Mouse (Mus musculus) midbrain, embryonic 15.5 days (tissue): ENCODE measurements around the gene Glis3. TPM values are rescaled to one million over a fixed set of nuclear protein-coding genes. Genes with fewer than 3 reads are reported as not detected.

Source experiments
- ATAC-seq: fragments of 200-750 bp; cut with Nextera tagmentation; replicated peaks from 2 replicates; pipeline ENCODE4 v1.8.0; 2017; ENCODE audit warnings: moderate TSS enrichment
- H3K27ac ChIP-seq: fragments of 300-500 bp; sonication (generic); 2 replicates; pipeline ENCODE4 v1.5.1; 2015; ENCODE audit warnings: mild to moderate bottlenecking, inconsistent platforms
- H3K27me3 ChIP-seq: fragments of 300-500 bp; sonication (generic); replicated peaks from 2 replicates; pipeline ENCODE4 v1.6.1; 2015; ENCODE audit warnings: inconsistent platforms
- H3K36me3 ChIP-seq: fragments of 300-500 bp; sonication (generic); replicated peaks from 2 replicates; pipeline ENCODE4 v1.6.1; 2015; ENCODE audit warnings: inconsistent platforms
- H3K4me1 ChIP-seq: fragments of 300-500 bp; sonication (generic); 2 replicates; pipeline ENCODE4 v1.6.1; 2015; ENCODE audit warnings: inconsistent platforms
- H3K4me2 ChIP-seq: fragments of 300-500 bp; sonication (generic); 2 replicates; pipeline ENCODE4 v1.6.1; 2015; ENCODE audit warnings: inconsistent platforms, mild to moderate bottlenecking, moderate library complexity
- H3K4me3 ChIP-seq: fragments of 300-500 bp; sonication (generic); 2 replicates; pipeline ENCODE4 v1.5.1; 2015; ENCODE audit warnings: mild to moderate bottlenecking, inconsistent platforms
- H3K9ac ChIP-seq: fragments of 300-500 bp; sonication (generic); 2 replicates; pipeline ENCODE4 v1.6.1; 2015; ENCODE audit warnings: mild to moderate bottlenecking, inconsistent platforms
- H3K9me3 ChIP-seq: fragments of 300-500 bp; sonication (generic); 2 replicates; pipeline ENCODE4 v1.6.1; 2016; ENCODE audit warnings: inconsistent platforms
- WGBS: fragments of 180-500 bp; shearing (Covaris S2); methylation state at CpG from one replicate; pipeline ENCODE4 v1.1.7; 2015; ENCODE audit warnings: mixed read lengths; 5-methylcytosine and 5-hydroxymethylcytosine counted together
- polyA plus RNA-seq: library from polyadenylated mRNA; unstranded; fragments of >200 nt; fragmentation: Nextera tagmentation; extraction: Ambion mirVana; gene quantifications from 2 replicates; pipeline ENCODE4 v1.2.1, GENCODE M21; 2015

The Glis3 gene
- polyA plus RNA-seq, 1 experiment from 2014 or later, result 3.3 TPM

DNA sequence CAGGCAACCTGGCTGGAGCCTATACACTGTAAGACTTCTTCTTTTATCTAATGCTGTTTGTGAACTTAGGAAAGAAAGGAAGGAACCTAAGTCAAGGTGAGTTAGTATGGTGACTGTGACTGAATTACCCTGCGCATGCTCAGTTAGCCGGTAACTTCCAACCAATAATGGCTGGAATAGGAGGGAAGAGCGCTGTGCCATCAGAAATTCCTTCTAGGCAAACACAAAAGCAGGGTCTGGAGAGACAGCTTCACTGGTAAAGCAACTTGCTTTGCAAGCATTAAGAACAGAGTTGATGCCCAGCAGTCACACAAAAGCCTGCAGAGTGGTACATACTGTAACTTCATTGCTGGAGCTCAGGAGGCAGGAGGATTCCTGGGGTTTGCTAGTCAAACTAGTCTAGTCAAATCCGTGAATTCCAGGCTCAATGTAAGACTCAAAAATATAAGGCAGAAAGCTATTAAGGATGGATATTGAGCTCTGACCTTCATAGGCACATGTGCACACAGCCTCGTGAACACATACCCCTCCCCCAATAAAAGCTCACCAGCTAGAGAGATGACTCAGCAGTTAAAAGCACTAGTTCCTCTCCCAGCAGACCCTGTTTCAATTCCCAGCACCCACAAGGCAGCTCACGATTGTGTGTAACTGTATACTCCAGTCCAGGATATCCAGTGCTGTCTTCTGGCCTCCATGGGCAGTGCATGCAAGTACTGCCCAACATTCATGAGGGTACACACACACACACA is 124.5 kb downstream of the Glis3 start:
- no peaks in the 10 kb centered on the region for H3K36me3 ChIP-seq
- no peak overlapping the region for H3K4me3 ChIP-seq
- no peak overlapping the region for H3K4me2 ChIP-seq
- ATAC-seq, result no peak
- H3K27ac ChIP-seq, result no peak overlapping the region
- no peaks in the 10 kb centered on the region for H3K9me3 ChIP-seq
- no peaks in the 10 kb centered on the region for H3K4me1 ChIP-seq
- no peak overlapping the region for H3K9ac ChIP-seq
- 81% methylated on average over 6 of the region's 6 CpGs for WGBS
- H3K27me3 ChIP-seq, result no peaks in the 10 kb centered on the region

DNA sequence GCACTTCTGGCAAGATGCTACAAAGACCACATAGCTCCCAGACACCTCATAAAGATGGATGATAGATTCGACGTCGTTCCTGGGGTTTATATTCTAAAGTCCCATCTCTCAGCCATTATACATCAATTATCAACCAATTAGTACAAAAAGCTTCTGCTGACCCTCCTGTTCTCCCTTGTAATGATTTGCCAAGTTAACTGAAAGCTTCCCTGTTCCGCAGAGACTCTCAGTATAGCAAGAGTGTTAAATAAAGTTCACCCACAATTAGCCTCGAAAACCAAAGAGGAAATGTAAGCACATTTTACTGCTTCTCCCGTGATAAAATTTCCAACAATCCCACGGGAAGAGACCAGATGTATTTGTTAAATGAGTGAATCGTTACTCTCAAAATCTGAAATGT is 129.3 kb downstream of the Glis3 start:
- Histone ChIP-seq H3K27ac (no peak overlapping the region), H3K9me3 (no peaks in the 10 kb centered on the region), H3K9ac (no peak overlapping the region), H3K27me3 (no peaks in the 10 kb centered on the region), H3K36me3 (no peaks in the 10 kb centered on the region), H3K4me1 (no peaks in the 10 kb centered on the region), H3K4me2 (no peak overlapping the region), H3K4me3 (no peak overlapping the region)
- 84% methylated on average over 8 of the region's 8 CpGs for WGBS
- no peak for ATAC-seq

DNA sequence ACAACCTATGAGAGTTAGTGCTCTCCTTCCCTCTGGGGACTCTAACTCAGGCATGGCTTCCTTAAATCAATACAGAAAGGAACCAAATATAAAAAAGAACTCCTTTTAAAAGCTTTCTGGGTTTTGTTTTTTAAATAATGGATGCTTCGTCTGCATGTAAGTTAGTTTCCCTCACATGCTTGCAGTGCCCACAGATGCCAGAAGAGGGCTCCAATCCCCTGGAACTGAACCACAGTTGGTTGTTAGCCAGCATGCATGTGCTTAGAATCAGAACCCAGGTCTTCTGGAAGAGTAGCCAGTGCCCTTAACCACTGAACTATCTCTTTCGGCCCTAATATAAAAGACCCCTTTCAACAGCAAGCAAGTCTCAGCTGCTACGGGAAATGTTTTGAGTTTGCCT is 132.9 kb downstream of the Glis3 start:
- H3K27me3 ChIP-seq, result no peaks in the 10 kb centered on the region
- H3K9ac ChIP-seq, result no peak overlapping the region
- no peaks in the 10 kb centered on the region for H3K4me1 ChIP-seq
- no peaks in the 10 kb centered on the region for H3K9me3 ChIP-seq
- no peak overlapping the region for H3K27ac ChIP-seq
- H3K4me2 ChIP-seq, result no peak overlapping the region
- no peak overlapping the region for H3K4me3 ChIP-seq
- 97% methylated on average over 3 of the region's 3 CpGs for WGBS
- H3K36me3 ChIP-seq, result no peaks in the 10 kb centered on the region
- ATAC-seq, result no peak

DNA sequence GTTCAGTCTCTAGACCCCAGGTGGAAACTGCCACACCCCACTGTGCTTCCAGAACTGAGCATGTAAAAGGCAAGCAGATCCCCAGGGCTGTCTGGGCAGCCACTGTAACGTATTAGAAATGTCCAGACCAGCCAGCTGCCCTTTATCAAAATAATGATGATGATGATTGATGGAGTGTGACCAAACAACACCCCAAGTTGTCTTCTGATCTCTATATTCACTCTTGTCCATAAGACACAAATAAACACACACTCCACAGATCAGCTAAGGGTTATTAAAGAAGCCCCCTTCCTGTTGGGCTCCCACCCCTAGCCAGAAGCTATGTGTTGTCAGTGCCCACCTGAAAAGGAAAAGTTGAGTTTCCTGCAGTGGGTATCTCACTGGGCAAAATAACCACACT is 134.4 kb downstream of the Glis3 start:
- Histone ChIP-seq H3K9me3 (no peaks in the 10 kb centered on the region), H3K9ac (no peak overlapping the region), H3K4me1 (no peaks in the 10 kb centered on the region), H3K27me3 (no peaks in the 10 kb centered on the region), H3K4me3 (no peak overlapping the region), H3K27ac (no peak overlapping the region), H3K4me2 (no peak overlapping the region), H3K36me3 (no peaks in the 10 kb centered on the region)
- no peak for ATAC-seq
- WGBS, result 44% methylated on average over 1 of the region's 1 CpGs

DNA sequence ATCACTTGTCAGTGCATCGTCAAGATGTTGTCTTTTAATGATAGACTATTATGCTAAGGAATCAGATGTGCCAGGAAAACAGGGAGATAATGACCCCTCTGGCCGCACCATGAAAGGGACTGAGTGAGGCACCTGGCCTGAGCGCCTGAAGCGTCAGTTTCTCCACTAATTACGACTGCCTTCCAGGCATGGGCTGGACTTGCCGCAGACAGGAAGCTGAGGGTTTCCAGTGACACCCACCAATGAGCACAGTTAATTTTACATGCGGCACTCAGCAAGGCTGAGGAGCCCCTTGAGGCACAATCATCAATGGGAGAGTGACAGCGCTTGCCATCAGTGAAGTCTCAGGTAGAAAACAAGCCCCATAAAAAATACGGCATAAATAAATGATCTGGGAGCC is 141.1 kb downstream of the Glis3 start:
- 55% methylated on average over 9 of the region's 9 CpGs for WGBS
- H3K4me3 ChIP-seq, result no peak overlapping the region
- no peaks in the 10 kb centered on the region for H3K9me3 ChIP-seq
- no peaks in the 10 kb centered on the region for H3K36me3 ChIP-seq
- no peak overlapping the region for H3K9ac ChIP-seq
- no peaks in the 10 kb centered on the region for H3K27me3 ChIP-seq
- no peak overlapping the region for H3K4me2 ChIP-seq
- ATAC-seq, result no peak; the same call in 1 of the 2 replicates
- no peak overlapping the region for H3K27ac ChIP-seq
- no peaks in the 10 kb centered on the region for H3K4me1 ChIP-seq

DNA sequence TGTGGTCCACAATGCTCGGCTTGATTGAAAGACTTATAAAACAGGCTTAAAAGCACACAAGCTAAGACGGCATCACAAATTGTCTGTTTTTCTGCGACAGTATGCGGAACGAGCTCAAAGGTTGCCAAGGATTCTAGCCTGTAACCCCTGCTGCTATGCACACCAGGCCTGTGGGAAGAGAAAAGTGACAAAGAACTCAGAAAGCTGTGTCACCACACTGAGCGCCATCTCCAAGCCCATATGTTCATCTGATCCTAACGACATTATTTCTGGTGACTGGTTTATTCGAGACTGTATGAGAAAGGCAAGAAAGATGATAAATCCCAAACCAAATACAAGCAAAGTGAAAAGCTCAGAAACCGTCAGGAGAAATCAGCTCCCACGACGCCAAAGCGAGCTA is 144.9 kb downstream of the Glis3 start:
- Histone ChIP-seq H3K27me3 (no peaks in the 10 kb centered on the region), H3K9me3 (no peaks in the 10 kb centered on the region), H3K4me1 (no peaks in the 10 kb centered on the region), H3K4me2 (no peak overlapping the region), H3K9ac (no peak overlapping the region), H3K4me3 (no peak overlapping the region), H3K27ac (no peak overlapping the region), H3K36me3 (no peaks in the 10 kb centered on the region)
- no peak for ATAC-seq
- WGBS, result 48% methylated on average over 12 of the region's 12 CpGs

DNA sequence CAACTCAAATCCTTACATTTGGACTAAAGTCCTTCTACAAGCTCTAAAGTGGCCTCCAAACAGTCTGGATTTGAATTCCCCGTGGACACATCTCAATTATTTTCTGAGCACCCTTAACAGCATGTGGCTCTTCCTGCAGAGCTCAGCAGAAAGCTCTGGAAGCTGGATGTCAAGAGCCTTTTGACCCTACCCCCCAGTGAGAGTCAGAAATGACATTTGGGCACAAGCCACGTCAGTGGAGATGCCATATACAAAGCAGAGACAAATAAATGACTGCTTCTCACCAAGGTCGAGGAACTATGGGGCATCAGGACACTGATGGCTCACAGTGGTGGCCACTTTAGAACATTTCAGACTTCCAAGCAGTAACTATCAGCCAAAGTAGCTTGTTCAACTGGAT is 146.3 kb downstream of the Glis3 start:
- no peak overlapping the region for H3K27ac ChIP-seq
- H3K36me3 ChIP-seq, result no peaks in the 10 kb centered on the region
- ATAC-seq, result no peak
- H3K4me1 ChIP-seq, result no peaks in the 10 kb centered on the region
- 77% methylated on average over 3 of the region's 3 CpGs for WGBS
- H3K4me2 ChIP-seq, result no peak overlapping the region
- no peak overlapping the region for H3K4me3 ChIP-seq
- H3K9me3 ChIP-seq, result no peaks in the 10 kb centered on the region
- no peak overlapping the region for H3K9ac ChIP-seq
- no peaks in the 10 kb centered on the region for H3K27me3 ChIP-seq

DNA sequence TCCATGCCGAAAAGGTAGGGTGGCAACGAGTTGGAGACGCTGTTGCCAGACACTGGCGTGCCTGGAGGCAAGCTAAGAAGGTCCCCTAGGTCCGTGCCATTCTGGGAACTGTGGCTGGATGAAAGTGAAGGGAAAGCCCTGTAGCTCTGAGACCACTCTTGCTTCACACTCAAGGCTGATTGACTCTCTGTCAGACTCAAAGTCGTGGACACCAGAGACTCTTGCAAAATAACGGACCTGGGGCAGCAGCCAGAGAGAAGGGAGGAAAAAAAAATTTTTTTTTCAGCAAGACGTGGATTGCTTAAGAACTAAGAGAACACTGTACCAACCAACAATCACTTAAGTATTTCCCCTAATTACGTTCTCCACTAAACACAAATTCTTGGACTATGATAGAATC is 148.1 kb downstream of the Glis3 start:
- 93% methylated on average over 9 of the region's 9 CpGs for WGBS
- Histone ChIP-seq H3K4me2 (no peak overlapping the region), H3K27ac (no peak overlapping the region), H3K9me3 (no peaks in the 10 kb centered on the region), H3K4me1 (no peaks in the 10 kb centered on the region), H3K9ac (no peak overlapping the region), H3K4me3 (no peak overlapping the region), H3K27me3 (no peaks in the 10 kb centered on the region), H3K36me3 (no peaks in the 10 kb centered on the region)
- no peak for ATAC-seq

DNA sequence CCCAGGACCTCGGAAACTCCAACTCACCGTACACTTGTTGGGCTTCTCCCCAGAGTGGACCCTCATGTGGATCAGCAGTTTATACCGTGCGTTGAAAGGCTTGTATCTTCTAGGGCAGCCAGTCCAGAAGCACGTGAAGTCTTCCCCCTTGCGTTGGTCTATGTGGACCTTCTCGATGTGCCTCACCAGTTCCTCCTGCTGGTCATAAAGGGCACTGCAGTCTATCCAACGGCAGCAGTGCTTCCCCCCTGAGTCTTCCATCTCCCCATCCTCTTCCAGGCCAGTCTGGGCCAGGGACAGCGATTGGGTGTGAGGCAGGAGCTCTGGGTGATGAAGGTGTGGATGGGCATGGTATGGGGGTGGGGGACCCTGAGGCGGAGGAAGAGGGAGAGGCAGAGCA is 149.0 kb downstream of the Glis3 start:
- Histone ChIP-seq H3K4me3 (no peak overlapping the region), H3K27me3 (no peaks in the 10 kb centered on the region), H3K4me1 (no peaks in the 10 kb centered on the region), H3K9me3 (no peaks in the 10 kb centered on the region), H3K4me2 (no peak overlapping the region), H3K9ac (no peak overlapping the region), H3K36me3 (no peaks in the 10 kb centered on the region), H3K27ac (no peak overlapping the region)
- 77% methylated on average over 10 of the region's 10 CpGs for WGBS
- no peak for ATAC-seq

DNA sequence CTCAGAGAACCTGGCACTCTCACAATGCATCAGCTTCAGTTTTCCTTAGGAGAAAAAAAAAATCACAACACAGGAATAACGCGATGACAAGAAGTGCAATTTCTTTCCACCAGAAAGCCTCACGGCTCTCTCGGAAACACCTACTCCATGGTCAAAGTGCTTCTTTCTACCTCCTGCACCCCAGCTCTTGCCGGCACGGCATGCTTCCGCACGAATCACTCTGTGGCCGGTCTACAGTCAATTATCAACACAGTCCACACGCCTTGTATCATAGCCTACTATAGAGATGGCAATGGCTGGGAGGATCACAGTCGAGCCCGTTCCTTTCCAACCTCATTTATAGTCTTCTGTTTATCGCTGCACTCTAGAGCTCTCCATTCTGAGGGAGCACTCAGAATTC is 150.9 kb downstream of the Glis3 start:
- ATAC-seq, result no peak
- Histone ChIP-seq H3K27ac (no peak overlapping the region), H3K9ac (no peak overlapping the region), H3K4me3 (no peak overlapping the region), H3K4me2 (no peak overlapping the region), H3K27me3 (no peaks in the 10 kb centered on the region), H3K36me3 (no peaks in the 10 kb centered on the region), H3K4me1 (no peaks in the 10 kb centered on the region), H3K9me3 (no peaks in the 10 kb centered on the region)
- 87% methylated on average over 13 of the region's 13 CpGs for WGBS

DNA sequence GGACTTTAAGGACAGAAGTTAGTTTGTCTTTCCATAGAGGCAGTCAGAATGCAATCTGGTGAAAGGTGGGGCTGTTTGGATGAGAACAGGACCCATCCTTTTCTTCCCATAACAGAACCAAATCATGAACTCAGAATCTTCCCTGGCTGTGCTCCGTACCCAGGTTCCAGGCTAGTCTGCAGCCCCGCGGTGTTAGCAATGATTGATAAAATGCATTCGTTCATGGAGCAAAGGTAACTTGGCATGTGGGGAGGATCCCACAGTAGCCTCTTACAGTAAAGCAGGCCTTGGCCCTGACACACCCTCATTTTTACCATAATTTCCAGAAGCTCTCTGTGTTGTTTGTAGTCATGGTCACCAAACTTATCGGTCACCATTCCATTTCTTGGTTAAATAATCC is 152.4 kb downstream of the Glis3 start:
- H3K27ac ChIP-seq, result no peak overlapping the region
- H3K4me2 ChIP-seq, result no peak overlapping the region
- no peak for ATAC-seq
- H3K36me3 ChIP-seq, result no peaks in the 10 kb centered on the region
- no peaks in the 10 kb centered on the region for H3K27me3 ChIP-seq
- H3K9ac ChIP-seq, result no peak overlapping the region
- H3K4me1 ChIP-seq, result no peaks in the 10 kb centered on the region
- WGBS, result 95% methylated on average over 5 of the region's 5 CpGs
- H3K4me3 ChIP-seq, result no peak overlapping the region
- H3K9me3 ChIP-seq, result no peaks in the 10 kb centered on the region

DNA sequence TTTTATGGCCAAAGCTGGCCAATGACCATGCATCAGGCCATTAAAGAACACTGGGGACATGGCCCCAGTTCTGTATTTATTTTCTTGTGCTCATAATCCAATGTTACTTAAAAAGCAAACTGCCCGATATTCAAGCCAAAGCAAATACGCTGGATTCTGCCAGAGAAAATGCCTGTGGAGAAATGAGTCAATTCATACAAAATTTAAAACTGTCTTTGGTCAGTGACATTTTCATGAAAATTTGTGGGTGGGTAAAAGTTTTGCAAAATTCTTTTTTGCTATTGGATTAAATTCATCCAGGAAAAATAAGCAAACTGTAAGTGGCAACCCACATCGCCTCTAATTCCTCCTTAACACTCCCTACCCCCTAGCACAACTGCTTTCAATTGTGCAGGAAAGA is 154.5 kb downstream of the Glis3 start:
- H3K27me3 ChIP-seq, result no peaks in the 10 kb centered on the region
- 91% methylated on average over 3 of the region's 3 CpGs for WGBS
- H3K4me3 ChIP-seq, result no peak overlapping the region
- no peaks in the 10 kb centered on the region for H3K4me1 ChIP-seq
- ATAC-seq, result no peak
- no peak overlapping the region for H3K9ac ChIP-seq
- no peaks in the 10 kb centered on the region for H3K36me3 ChIP-seq
- H3K4me2 ChIP-seq, result no peak overlapping the region
- H3K9me3 ChIP-seq, result no peaks in the 10 kb centered on the region
- H3K27ac ChIP-seq, result no peak overlapping the region

DNA sequence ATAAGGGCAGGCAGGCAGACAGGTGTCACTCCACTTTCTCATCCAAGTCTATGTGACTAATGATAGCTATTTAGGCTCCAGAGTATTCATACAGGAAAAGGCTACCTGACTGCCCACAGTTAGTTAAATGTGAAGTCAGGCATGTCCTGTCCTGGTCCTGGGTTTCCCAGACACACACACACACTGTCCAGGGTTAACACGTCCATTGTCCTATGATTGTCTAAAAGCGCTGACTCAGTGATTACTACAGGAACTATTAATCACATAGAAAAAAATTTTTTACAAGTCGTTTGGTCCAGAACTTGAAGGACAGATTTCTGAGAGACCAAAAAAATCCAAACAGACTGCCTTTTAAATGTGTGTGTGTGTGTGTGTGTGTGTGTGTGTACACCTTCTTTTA is 157.6 kb downstream of the Glis3 start:
- Histone ChIP-seq H3K4me1 (no peaks in the 10 kb centered on the region), H3K36me3 (no peaks in the 10 kb centered on the region), H3K4me3 (no peak overlapping the region), H3K27ac (no peak overlapping the region), H3K9ac (no peak overlapping the region), H3K27me3 (no peaks in the 10 kb centered on the region), H3K4me2 (no peak overlapping the region), H3K9me3 (no peaks in the 10 kb centered on the region)
- 87% methylated on average over 3 of the region's 3 CpGs for WGBS
- ATAC-seq, result no peak
